Mouse (Mus musculus) brain, embryonic 14.5 days (tissue): ENCODE data around the gene Otx1. TPM values are rescaled to one million over a fixed set of nuclear protein-coding genes. Genes with fewer than 3 reads are reported as not detected.
A peak's percentile ranks its signal among the peaks of the same experiment; 100 is the strongest.

Experiments used
- DNase-seq: peaks from one replicate; pipeline ENCODE4 v3.0.0-alpha.2; 2011; ENCODE audit warnings: low read depth
- CTCF ChIP-seq: fragments of 200-500 bp; IDR thresholded peaks from 2 replicates; pipeline ENCODE4 v1.5.1; 2012; ENCODE audit warnings: inconsistent platforms, mild to moderate bottlenecking, moderate library complexity, borderline replicate concordance; ENCODE audit not compliant: insufficient read depth, insufficient read length; ENCODE audit errors: extremely low read depth
- POLR2A ChIP-seq: fragments of 200-500 bp; IDR thresholded peaks from 2 replicates; pipeline ENCODE4 v1.6.1; 2012; ENCODE audit warnings: mild to moderate bottlenecking, inconsistent platforms, borderline replicate concordance; ENCODE audit not compliant: poor library complexity, insufficient read depth, insufficient read length, severe bottlenecking; ENCODE audit errors: extremely low read depth
- polyA plus RNA-seq: library from polyadenylated mRNA; depleted of rRNA; stranded (reverse); fragments of >200 nt; gene quantifications from 2 replicates; pipeline ENCODE4 v1.2.3, GENCODE M21; 2012

The Otx1 gene
- polyA plus RNA-seq, 1 experiment, result 18.5 TPM

GRCm38 (mm10) chr11:21998141-21999047 lies 4.3 kb downstream of the Otx1 start:
- peak; percentile 77 for DNase-seq

GRCm38 (mm10) chr11:21997561-21998140 lies 5.0 kb downstream of the Otx1 start:
- peak; percentile 66 for DNase-seq
- no peak for TF ChIP-seq POLR2A
- TF ChIP-seq CTCF, result no peak

More at GRCm38 (mm10) chr11:21998141-21999047, 4.3 kb downstream of the Otx1 start:
- TF ChIP-seq CTCF (peak; percentile 26; the same call in 1 of the 2 replicates), POLR2A (no peak)

- TF ChIP-seq CTCF (no peak), POLR2A (no peak)
- peak; percentile 94 for DNase-seq
These were observed 5.8 kb downstream of the Otx1 start for GRCm38 (mm10) chr11:21996661-21997560.

- TF ChIP-seq CTCF, result no peak
- DNase-seq, result peak; percentile 59
These were observed 6.4 kb downstream of the Otx1 start for GRCm38 (mm10) chr11:21996325-21996647.

GRCm38 (mm10) chr11:21995534-21996324 lies 7.0 kb downstream of the Otx1 start:
- peak; percentile 71 for DNase-seq

GRCm38 (mm10) chr11:21994377-21995370 lies 8.0 kb downstream of the Otx1 start:
- TF ChIP-seq CTCF, result no peak
- no peak for TF ChIP-seq POLR2A
- peak; percentile 92 for DNase-seq

More at GRCm38 (mm10) chr11:21995534-21996324, 7.0 kb downstream of the Otx1 start:
- TF ChIP-seq CTCF (no peak), POLR2A (no peak)

- TF ChIP-seq CTCF (no peak), POLR2A (no peak)
- peak; percentile 46 for DNase-seq
These were observed 8.9 kb downstream of the Otx1 start for GRCm38 (mm10) chr11:21993597-21994376.

- DNase-seq, result peak; percentile 61
- TF ChIP-seq POLR2A (no peak), CTCF (no peak)
These were observed 9.7 kb downstream of the Otx1 start for GRCm38 (mm10) chr11:21992761-21993596.

- no peak for DNase-seq
- no peak for TF ChIP-seq POLR2A
- TF ChIP-seq CTCF, result no peak
These were observed 14.2 kb downstream of the Otx1 start for GRCm38 (mm10) chr11:21988398-21988946.
